Mouse (Mus musculus): Measurements from ENCODE around the gene Bicd2.

Gene Bicd2

DNA sequence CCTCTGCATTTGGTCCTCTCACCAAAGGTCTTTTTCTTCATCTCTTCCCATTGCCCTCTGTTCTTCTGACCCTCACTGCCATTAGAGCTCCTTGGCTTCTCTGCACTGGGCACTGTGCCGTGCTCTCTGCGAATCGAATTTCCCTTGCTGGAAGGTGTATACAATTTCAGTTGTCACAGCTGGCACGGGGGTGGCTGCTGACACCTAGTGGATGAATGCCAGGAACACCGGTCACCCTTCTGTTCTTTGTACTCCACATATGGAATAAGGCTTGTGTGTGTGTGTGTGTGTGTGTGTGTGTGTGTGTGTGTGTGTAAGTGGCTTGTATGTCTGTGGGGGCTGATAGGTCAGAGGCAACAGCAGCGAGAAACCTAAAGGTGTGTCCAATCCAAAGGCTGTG lies 58.8 kb downstream of the Bicd2 start:
- peak; percentile 79 for DNase-seq (ENCODE audit: low read depth, low spot score)

- no peak for DNase-seq (ENCODE audit: low read depth, low spot score)
Measured at GRCm38 (mm10) chr13:49402628-49403027, 61.2 kb downstream of the Bicd2 start.

DNA sequence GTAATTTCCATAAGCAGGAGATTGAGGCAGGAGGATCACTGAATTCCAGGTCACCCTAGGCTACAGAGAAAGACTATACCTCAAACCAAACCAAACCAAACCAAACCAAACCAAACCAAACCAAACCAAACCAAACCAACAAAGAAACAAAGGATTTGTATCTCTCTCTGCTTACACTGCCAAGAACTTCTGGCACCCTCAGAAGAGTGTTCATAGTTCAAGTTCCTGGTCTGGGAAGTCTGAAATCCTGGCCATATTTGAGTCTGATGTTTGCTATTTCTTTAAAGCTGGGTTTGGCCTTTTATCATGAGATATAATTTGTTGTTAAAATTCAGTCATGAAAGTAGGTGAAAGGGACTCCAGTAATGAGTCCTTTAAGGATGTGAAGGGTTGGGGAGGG lies 66.4 kb downstream of the Bicd2 start:
- DNase-seq (ENCODE audit: low read depth, low spot score), result no peak

GRCm38 (mm10) chr13:49420754-49421605 lies 79.6 kb downstream of the Bicd2 start, which contains the start of gene Ippk:
Ippk (plus strand) TSS chr13:49421249.
- DNase-seq (ENCODE audit: low read depth, low spot score), result peak; percentile 100

GRCm38 (mm10) chr13:49421606-49421917 lies 80.2 kb downstream of the Bicd2 start:
- no peak for DNase-seq (ENCODE audit: low read depth, low spot score)

DNA sequence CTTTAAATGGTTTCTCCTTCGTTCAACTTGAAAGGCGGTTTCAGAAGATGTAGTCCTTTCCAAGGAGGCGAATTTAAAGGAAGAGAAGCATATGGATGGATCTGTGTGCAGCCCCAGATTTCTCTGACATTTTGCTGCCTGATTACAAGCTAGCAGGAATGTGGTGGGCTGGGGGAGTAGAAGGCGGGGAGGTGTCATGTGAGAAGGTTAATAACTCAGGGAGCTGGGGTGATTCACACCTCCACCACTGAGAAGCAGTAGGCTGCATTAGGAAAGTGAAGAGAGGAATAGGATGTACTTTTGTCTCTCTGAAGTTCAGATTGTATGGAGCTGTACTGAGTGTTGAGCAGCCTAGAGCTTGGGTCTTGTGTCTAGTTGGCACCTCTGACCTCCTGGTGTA lies 80.6 kb downstream of the Bicd2 start:
- DNase-seq (ENCODE audit: low read depth, low spot score), result peak; percentile 65

- no peak for DNase-seq (ENCODE audit: low read depth, low spot score)
Measured at GRCm38 (mm10) chr13:49426736-49427135, 85.4 kb downstream of the Bicd2 start.

- peak; percentile 70 for DNase-seq (ENCODE audit: low read depth, low spot score)
Measured at GRCm38 (mm10) chr13:49428042-49428675, 86.8 kb downstream of the Bicd2 start.

GRCm38 (mm10) chr13:49430529-49430928 lies 89.1 kb downstream of the Bicd2 start:
- no peak for DNase-seq (ENCODE audit: low read depth, low spot score)

- peak; percentile 37 for DNase-seq (ENCODE audit: low read depth, low spot score)
Measured at GRCm38 (mm10) chr13:49433268-49434029, 92.1 kb downstream of the Bicd2 start.

GRCm38 (mm10) chr13:49435745-49436144 lies 94.4 kb downstream of the Bicd2 start:
- no peak for DNase-seq (ENCODE audit: low read depth, low spot score)

DNA sequence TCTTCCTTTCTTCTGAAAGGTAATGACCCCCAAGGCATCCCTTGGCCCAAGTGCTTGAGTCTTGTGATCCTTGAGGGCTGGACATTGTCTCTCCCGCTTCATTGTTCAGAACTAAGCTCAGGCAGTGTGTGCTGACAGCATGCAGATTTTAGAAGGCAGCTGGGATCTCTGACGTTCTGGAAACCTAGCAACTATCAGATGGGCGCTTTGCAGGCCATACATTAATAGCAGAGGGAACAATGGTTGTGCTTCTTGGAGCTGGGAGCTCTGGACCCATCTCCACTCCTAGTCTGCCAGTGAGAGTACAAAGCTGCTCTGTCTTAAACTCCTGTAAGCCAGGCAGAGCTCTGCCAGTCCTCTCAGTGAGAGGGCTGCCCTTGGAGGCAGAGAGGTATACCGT lies 94.8 kb downstream of the Bicd2 start:
- peak; percentile 90 for DNase-seq (ENCODE audit: low read depth, low spot score)

Measured in brain, adult 2 months (tissue).